Mouse (Mus musculus): ENCODE data around the gene Mpp1. TPM values are rescaled to one million over a fixed set of nuclear protein-coding genes. Genes with fewer than 3 reads are reported as not detected.
A peak's percentile ranks its signal among the peaks of the same experiment; 100 is the strongest.
"Not testable (repeated sequence)": the region's sequence is repeated elsewhere in the genome, so short reads cannot be mapped to it uniquely, and the experiment has no call there.

Mpp1 gene
- polyA plus RNA-seq (2015; fragmentation: Nextera tagmentation; extraction: Ambion mirVana) = 135 and 147 TPM in 2 replicates

- H3K9ac ChIP-seq = peak within 1 kb of the TSS; percentile 81
- 9% methylated on average over 36 of the region's 36 CpGs for WGBS (ENCODE audit: insufficient replicate concordance)
- H3K4me1 ChIP-seq (replicated peaks) = peaks cover 22% of the 10 kb centered on the region
- peak within 1 kb of the TSS; percentile 72 for H3K4me3 ChIP-seq (replicated peaks)
- peak; percentile 96 for ATAC-seq (ENCODE audit: insufficient read depth)
- H3K36me3 ChIP-seq (replicated peaks) = peaks cover 5% of the 10 kb centered on the region
- no peaks in the 10 kb centered on the region for H3K27me3 ChIP-seq
- peak within 1 kb of the TSS; percentile 93 for H3K27ac ChIP-seq (replicated peaks)
- H3K4me2 ChIP-seq = peak within 1 kb of the TSS; percentile 61
- H3K9me3 ChIP-seq (replicated peaks) = no peaks in the 10 kb centered on the region
Measured at GRCm38 (mm10) chrX:75130467-75131160, at the start of gene Mpp1. Gene Mpp1 (minus strand): TSS chrX:75131016.

- ATAC-seq (ENCODE audit: insufficient read depth) = no peak
- 30% methylated on average over 1 of the region's 1 CpGs for WGBS (ENCODE audit: insufficient replicate concordance)
- Histone ChIP-seq H3K9ac (no peak within 1 kb of the TSS), H3K4me1 (replicated peaks) (no peaks in the 10 kb centered on the region), H3K27me3 (no peaks in the 10 kb centered on the region), H3K27ac (replicated peaks) (no peak within 1 kb of the TSS), H3K4me2 (no peak within 1 kb of the TSS), H3K9me3 (replicated peaks) (no peaks in the 10 kb centered on the region), H3K36me3 (replicated peaks) (no peaks in the 10 kb centered on the region), H3K4me3 (replicated peaks) (no peak within 1 kb of the TSS)
Measured at GRCm38 (mm10) chrX:75163670-75164069, 32.9 kb upstream of the Mpp1 start, which contains the start of gene Smim9. Gene Smim9 (minus strand): TSS chrX:75163770.

GRCm38 (mm10) chrX:75155576-75156243 is 24.9 kb upstream of the Mpp1 start:
- 0 out of 2 replicates have a peak, but pooled peaks cover 8% of the 10 kb centered on the region for H3K4me1 ChIP-seq (replicated peaks)
- no peaks in the 10 kb centered on the region for H3K27me3 ChIP-seq
- WGBS (ENCODE audit: insufficient replicate concordance) = 6% methylated on average over 40 of the region's 49 CpGs
- peak; percentile 97 for ATAC-seq (ENCODE audit: insufficient read depth)
- H3K4me3 ChIP-seq (replicated peaks) = peak overlapping the region; percentile 45
- H3K9ac ChIP-seq = peak overlapping the region; percentile 25; the same call in 1 of the 2 replicates
- H3K4me2 ChIP-seq = peak overlapping the region; percentile 73
- no peaks in the 10 kb centered on the region for H3K36me3 ChIP-seq (replicated peaks)
- H3K27ac ChIP-seq (replicated peaks) = no peak overlapping the region
- H3K9me3 ChIP-seq (replicated peaks) = no peaks in the 10 kb centered on the region

- Histone ChIP-seq H3K27ac (replicated peaks) (no peak overlapping the region), H3K27me3 (no peaks in the 10 kb centered on the region), H3K9ac (no peak overlapping the region), H3K4me1 (replicated peaks) (peaks cover 13% of the 10 kb centered on the region), H3K36me3 (replicated peaks) (no peaks in the 10 kb centered on the region), H3K4me2 (no peak overlapping the region), H3K9me3 (replicated peaks) (no peaks in the 10 kb centered on the region), H3K4me3 (replicated peaks) (no peak overlapping the region)
- 40% methylated on average over 1 of the region's 1 CpGs for WGBS (ENCODE audit: insufficient replicate concordance)
- no peak for ATAC-seq (ENCODE audit: insufficient read depth)
Measured at GRCm38 (mm10) chrX:75152249-75152648, 21.4 kb upstream of the Mpp1 start.

- WGBS (ENCODE audit: insufficient replicate concordance) = 51% methylated on average over 2 of the region's 2 CpGs
- H3K4me3 ChIP-seq (replicated peaks) = no peak overlapping the region
- H3K4me1 ChIP-seq (replicated peaks) = peaks cover 5% of the 10 kb centered on the region
- no peaks in the 10 kb centered on the region for H3K9me3 ChIP-seq (replicated peaks)
- H3K36me3 ChIP-seq (replicated peaks) = no peaks in the 10 kb centered on the region
- no peak for ATAC-seq (ENCODE audit: insufficient read depth)
- H3K4me2 ChIP-seq = no peak overlapping the region
- H3K27ac ChIP-seq (replicated peaks) = no peak overlapping the region
- no peak overlapping the region for H3K9ac ChIP-seq
- no peaks in the 10 kb centered on the region for H3K27me3 ChIP-seq
Measured at GRCm38 (mm10) chrX:75150304-75150703, 19.5 kb upstream of the Mpp1 start.

- Histone ChIP-seq H3K9ac (no peak overlapping the region), H3K4me3 (replicated peaks) (no peak overlapping the region), H3K4me1 (replicated peaks) (peaks cover 5% of the 10 kb centered on the region), H3K4me2 (no peak overlapping the region), H3K27ac (replicated peaks) (no peak overlapping the region), H3K36me3 (replicated peaks) (no peaks in the 10 kb centered on the region), H3K9me3 (replicated peaks) (no peaks in the 10 kb centered on the region), H3K27me3 (no peaks in the 10 kb centered on the region)
- ATAC-seq (ENCODE audit: insufficient read depth) = no peak
- 58% methylated on average over 4 of the region's 4 CpGs for WGBS (ENCODE audit: insufficient replicate concordance)
Measured at GRCm38 (mm10) chrX:75148414-75148813, 17.6 kb upstream of the Mpp1 start.

GRCm38 (mm10) chrX:75143124-75143555 is 12.3 kb upstream of the Mpp1 start:
- H3K9ac ChIP-seq = not testable (repeated sequence)
- peak overlapping the region; percentile 31 for H3K4me3 ChIP-seq (replicated peaks)

GRCm38 (mm10) chrX:75138182-75138581 is 7.4 kb upstream of the Mpp1 start:
- 70% methylated on average over 2 of the region's 2 CpGs for WGBS (ENCODE audit: insufficient replicate concordance)
- ATAC-seq (ENCODE audit: insufficient read depth) = peak; percentile 74; the same call in 1 of the 2 replicates
- H3K4me2 ChIP-seq = no peak overlapping the region; the same call in 1 of the 2 replicates
- peaks cover 14% of the 10 kb centered on the region; the same call in 1 of the 2 replicates for H3K4me1 ChIP-seq (replicated peaks)
- no peaks in the 10 kb centered on the region for H3K36me3 ChIP-seq (replicated peaks)
- H3K27me3 ChIP-seq = no peaks in the 10 kb centered on the region
- H3K9ac ChIP-seq = no peak overlapping the region
- no peaks in the 10 kb centered on the region for H3K9me3 ChIP-seq (replicated peaks)
- H3K4me3 ChIP-seq (replicated peaks) = no peak overlapping the region
- H3K27ac ChIP-seq (replicated peaks) = peak overlapping the region; percentile 66

More at GRCm38 (mm10) chrX:75143124-75143555, 12.3 kb upstream of the Mpp1 start:
- H3K36me3 ChIP-seq (replicated peaks); H3K27ac ChIP-seq (replicated peaks); H3K4me1 ChIP-seq (replicated peaks); H3K27me3 ChIP-seq; H3K9me3 ChIP-seq (replicated peaks): not testable (repeated sequence)
- peak overlapping the region; percentile 62 for H3K4me2 ChIP-seq
- ATAC-seq (ENCODE audit: insufficient read depth) = peak; percentile 74
- 18% methylated on average over 25 of the region's 42 CpGs for WGBS (ENCODE audit: insufficient replicate concordance)

GRCm38 (mm10) chrX:75137729-75138128 is 6.9 kb upstream of the Mpp1 start:
- Histone ChIP-seq H3K4me2 (peak overlapping the region; percentile 25), H3K4me1 (replicated peaks) (peaks cover 14% of the 10 kb centered on the region; the same call in 1 of the 2 replicates), H3K9ac (no peak overlapping the region), H3K4me3 (replicated peaks) (no peak overlapping the region), H3K36me3 (replicated peaks) (no peaks in the 10 kb centered on the region), H3K9me3 (replicated peaks) (no peaks in the 10 kb centered on the region), H3K27me3 (no peaks in the 10 kb centered on the region), H3K27ac (replicated peaks) (peak overlapping the region; percentile 66)
- WGBS (ENCODE audit: insufficient replicate concordance) = 30% methylated on average over 2 of the region's 2 CpGs
- ATAC-seq (ENCODE audit: insufficient read depth) = peak; percentile 94

- no peaks in the 10 kb centered on the region for H3K36me3 ChIP-seq (replicated peaks)
- no peak for ATAC-seq (ENCODE audit: insufficient read depth)
- no peak overlapping the region for H3K4me2 ChIP-seq
- no peak overlapping the region for H3K4me3 ChIP-seq (replicated peaks)
- H3K27me3 ChIP-seq = no peaks in the 10 kb centered on the region
- H3K4me1 ChIP-seq (replicated peaks) = peaks cover 14% of the 10 kb centered on the region; the same call in 1 of the 2 replicates
- peak overlapping the region; percentile 65 for H3K27ac ChIP-seq (replicated peaks)
- no peak overlapping the region for H3K9ac ChIP-seq
- no peaks in the 10 kb centered on the region for H3K9me3 ChIP-seq (replicated peaks)
Measured at GRCm38 (mm10) chrX:75136938-75137337, 6.1 kb upstream of the Mpp1 start.

- WGBS (ENCODE audit: insufficient replicate concordance) = 22% methylated on average over 2 of the region's 2 CpGs
- Histone ChIP-seq H3K4me3 (replicated peaks) (peak overlapping the region; percentile 72), H3K36me3 (replicated peaks) (peaks cover 16% of the 10 kb centered on the region), H3K9ac (peak overlapping the region; percentile 51; the same call in 1 of the 2 replicates), H3K27me3 (no peaks in the 10 kb centered on the region), H3K27ac (replicated peaks) (peak overlapping the region; percentile 93), H3K9me3 (replicated peaks) (no peaks in the 10 kb centered on the region), H3K4me1 (replicated peaks) (peaks cover 22% of the 10 kb centered on the region), H3K4me2 (peak overlapping the region; percentile 57)
- peak; percentile 6; the same call in 1 of the 2 replicates for ATAC-seq (ENCODE audit: insufficient read depth)
Measured at GRCm38 (mm10) chrX:75129474-75129873, 1.3 kb downstream of the Mpp1 start.
